Mouse (Mus musculus): Measurements from ENCODE around the gene Tex12.

- TF ChIP-seq CTCF (IDR thresholded peaks at IDR 0.05; ENCODE audit: low read depth) (no peak), EP300 (IDR thresholded peaks at IDR 0.05; ENCODE audit: low read depth) (no peak)
These were observed 25.2 kb downstream of the Tex12 start for GRCm38 (mm10) chr9:50535930-50536329.

Measured in heart, postnatal 0 days (tissue).